Mouse (Mus musculus) neural tube, embryonic 11.5 days (tissue): Measurements from ENCODE around the gene Chaf1b. TPM values are rescaled to one million over a fixed set of nuclear protein-coding genes. Genes with fewer than 3 reads are reported as not detected.

Source experiments
- ATAC-seq: fragments of 200-750 bp; cut with Nextera tagmentation; 2 replicates; pipeline ENCODE4 v1.8.0; 2017; ENCODE audit warnings: moderate number of reproducible peaks, mild to moderate bottlenecking, moderate TSS enrichment, moderate library complexity; ENCODE audit not compliant: insufficient read depth, low FRiP score, low TSS enrichment
- DNase-seq: peaks from one replicate; pipeline ENCODE4 v3.0.0-alpha.2; 2015; ENCODE audit warnings: low spot score
- H3K27ac ChIP-seq: fragments of 300-500 bp; sonication (generic); 2 replicates; pipeline ENCODE4 v1.5.1; 2014; ENCODE audit warnings: low read depth, mild to moderate bottlenecking, low read length
- H3K27me3 ChIP-seq: fragments of 300-500 bp; sonication (generic); 2 replicates; pipeline ENCODE4 v1.6.1; 2014; ENCODE audit warnings: mild to moderate bottlenecking, low read length, mixed read lengths; ENCODE audit not compliant: control insufficient read depth, insufficient read depth
- H3K36me3 ChIP-seq: fragments of 300-500 bp; sonication (generic); 2 replicates; pipeline ENCODE4 v1.6.1; 2014; ENCODE audit warnings: mild to moderate bottlenecking, low read length, moderate library complexity, mixed read lengths; ENCODE audit not compliant: control insufficient read depth, insufficient read depth
- H3K4me1 ChIP-seq: fragments of 300-500 bp; sonication (generic); 2 replicates; pipeline ENCODE4 v1.6.1; 2014; ENCODE audit warnings: low read length, mixed read lengths; ENCODE audit not compliant: control insufficient read depth, insufficient read depth
- H3K4me2 ChIP-seq: fragments of 300-500 bp; sonication (generic); 2 replicates; pipeline ENCODE4 v1.6.1; 2014; ENCODE audit warnings: low read depth, mild to moderate bottlenecking, moderate library complexity
- H3K4me3 ChIP-seq: fragments of 300-500 bp; sonication (generic); 2 replicates; pipeline ENCODE4 v1.5.1; 2014; ENCODE audit warnings: low read depth, low read length
- H3K9ac ChIP-seq: fragments of 300-500 bp; sonication (generic); 2 replicates; pipeline ENCODE4 v1.6.1; 2014; ENCODE audit warnings: mild to moderate bottlenecking, low read length
- H3K9me3 ChIP-seq: fragments of 300-500 bp; sonication (generic); 2 replicates; pipeline ENCODE4 v1.6.1; 2016; ENCODE audit warnings: low read length; ENCODE audit not compliant: control insufficient read depth
- WGBS: fragments of 180-500 bp; shearing (Covaris S2); extraction: QIAGEN DNeasy Blood & Tissue Kit; methylation state at CpG from one replicate; pipeline ENCODE4 v1.1.7; 2014; 5-methylcytosine and 5-hydroxymethylcytosine counted together
- polyA plus RNA-seq: library from polyadenylated mRNA; unstranded; fragments of >200 nt; fragmentation: Nextera tagmentation; extraction: Ambion mirVana; gene quantifications from 2 replicates; pipeline ENCODE4 v1.2.1, GENCODE M21; 2014

The Chaf1b gene
- polyA plus RNA-seq, 1 experiment from 2014 or later: 87.2 TPM

DNA sequence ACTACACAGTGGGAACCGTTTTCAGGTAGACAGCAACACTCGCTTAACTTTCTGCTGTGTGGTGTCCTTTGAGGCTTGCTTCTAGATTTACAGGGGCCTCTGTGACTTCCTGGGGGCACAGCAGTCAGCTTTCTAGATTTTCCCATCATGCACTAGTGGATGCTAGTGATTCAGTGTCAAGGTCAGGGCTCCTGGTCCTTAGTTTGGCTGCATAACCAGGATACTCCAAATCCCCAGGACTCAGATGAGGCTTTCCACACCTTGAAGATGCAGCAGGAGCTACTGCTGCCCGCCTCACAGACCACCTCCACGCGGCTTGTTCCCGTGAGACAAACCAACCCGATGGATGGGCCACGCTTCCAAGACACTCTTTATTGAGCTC lies 35.0 kb downstream of the Chaf1b start:
- no peak overlapping the region for H3K27ac ChIP-seq
- no peaks in the 10 kb centered on the region for H3K9me3 ChIP-seq
- no peaks in the 10 kb centered on the region for H3K27me3 ChIP-seq
- no peak overlapping the region for H3K4me3 ChIP-seq
- peak overlapping the region; percentile 22; the same call in 1 of the 2 replicates for H3K4me2 ChIP-seq
- DNase-seq (no peak), ATAC-seq (no peak)
- 62% methylated on average over 8 of the region's 8 CpGs for WGBS
- H3K36me3 ChIP-seq: no peaks in the 10 kb centered on the region
- no peak overlapping the region; the same call in 1 of the 2 replicates for H3K9ac ChIP-seq
- no peaks in the 10 kb centered on the region for H3K4me1 ChIP-seq

DNA sequence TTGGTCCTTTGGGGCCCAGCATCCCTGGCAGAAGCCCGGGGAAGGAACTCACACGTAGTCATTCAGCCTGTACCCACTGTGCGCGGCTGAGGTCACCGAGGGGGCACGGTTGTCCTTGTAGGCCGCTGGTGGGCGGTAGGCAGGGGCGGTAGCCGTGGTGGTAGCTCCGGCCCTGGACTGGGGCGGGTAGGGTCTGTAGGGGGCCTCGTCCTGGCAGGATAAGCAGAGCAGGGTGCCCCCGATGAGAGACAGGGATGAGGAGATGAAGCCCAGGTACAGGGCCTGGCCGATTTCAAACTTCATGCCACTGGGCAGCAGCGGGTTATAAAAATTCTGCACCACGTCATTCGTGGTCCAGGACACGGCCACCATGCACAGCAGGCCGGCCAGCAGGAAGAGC lies 35.5 kb downstream of the Chaf1b start:
- no peak; the same call in 1 of the 2 replicates for ATAC-seq
- Histone ChIP-seq H3K4me1 (no peaks in the 10 kb centered on the region), H3K36me3 (no peaks in the 10 kb centered on the region), H3K27ac (no peak overlapping the region), H3K4me3 (no peak overlapping the region), H3K9ac (no peak overlapping the region), H3K4me2 (no peak overlapping the region), H3K27me3 (no peaks in the 10 kb centered on the region), H3K9me3 (no peaks in the 10 kb centered on the region)
- 68% methylated on average over 20 of the region's 20 CpGs for WGBS
- DNase-seq: peak; percentile 38

DNA sequence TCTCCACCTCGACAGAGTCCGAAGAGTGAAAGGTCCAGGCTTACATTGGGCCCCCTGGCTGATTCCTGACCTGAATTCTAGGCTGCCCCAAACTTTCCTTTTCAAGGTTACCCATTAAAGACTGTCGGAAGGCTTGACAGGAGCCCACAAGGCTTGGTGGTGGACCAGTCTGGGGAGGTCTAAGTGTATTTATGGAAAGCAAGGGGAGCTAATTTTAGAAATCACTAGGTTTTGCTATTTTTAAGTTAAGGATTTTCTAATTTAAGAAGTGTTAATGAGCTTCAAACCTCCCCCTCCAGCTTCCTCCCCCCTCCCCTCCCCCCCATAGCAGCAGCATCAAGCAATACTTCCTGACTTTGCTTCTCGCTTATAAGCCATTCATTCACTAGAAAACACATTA lies 37.0 kb downstream of the Chaf1b start:
- H3K4me3 ChIP-seq: no peak overlapping the region
- H3K36me3 ChIP-seq: no peaks in the 10 kb centered on the region
- no peaks in the 10 kb centered on the region for H3K9me3 ChIP-seq
- no peak overlapping the region for H3K9ac ChIP-seq
- 76% methylated on average over 4 of the region's 4 CpGs for WGBS
- H3K27ac ChIP-seq: no peak overlapping the region
- ATAC-seq (no peak), DNase-seq (no peak)
- H3K4me2 ChIP-seq: no peak overlapping the region
- no peaks in the 10 kb centered on the region for H3K27me3 ChIP-seq
- H3K4me1 ChIP-seq: no peaks in the 10 kb centered on the region

DNA sequence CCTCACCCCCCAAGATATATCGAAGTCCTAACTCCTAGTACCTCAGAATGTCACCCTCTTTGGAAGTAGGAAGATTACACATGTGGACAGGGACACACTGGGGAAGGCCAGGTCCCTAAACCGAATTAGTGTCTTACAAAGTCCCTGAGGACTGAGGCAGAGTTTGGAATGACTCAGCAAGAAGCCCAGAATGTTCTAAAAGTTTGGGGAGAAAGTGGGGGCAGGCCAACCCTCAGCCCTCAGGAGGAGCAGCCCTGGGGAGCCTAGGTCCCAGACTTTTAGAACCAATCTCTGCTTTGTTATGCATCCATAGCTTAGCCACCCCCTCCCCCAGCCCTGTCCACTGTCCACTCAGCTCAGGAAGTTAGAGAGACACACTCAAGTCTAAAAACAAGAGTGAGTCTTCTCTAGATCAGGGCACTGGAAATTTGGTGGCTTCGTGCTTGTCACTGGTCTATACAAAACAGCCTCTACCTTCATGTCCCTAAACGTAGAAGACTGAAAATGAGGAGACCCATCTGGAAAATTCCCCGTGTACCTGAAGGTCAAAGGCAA lies 39.2 kb downstream of the Chaf1b start:
- Histone ChIP-seq H3K4me2 (no peak overlapping the region), H3K27me3 (no peaks in the 10 kb centered on the region), H3K4me3 (no peak overlapping the region), H3K9me3 (no peaks in the 10 kb centered on the region), H3K9ac (no peak overlapping the region), H3K36me3 (no peaks in the 10 kb centered on the region), H3K27ac (no peak overlapping the region), H3K4me1 (no peaks in the 10 kb centered on the region)
- WGBS: 77% methylated on average over 5 of the region's 5 CpGs
- ATAC-seq (no peak), DNase-seq (no peak)

DNA sequence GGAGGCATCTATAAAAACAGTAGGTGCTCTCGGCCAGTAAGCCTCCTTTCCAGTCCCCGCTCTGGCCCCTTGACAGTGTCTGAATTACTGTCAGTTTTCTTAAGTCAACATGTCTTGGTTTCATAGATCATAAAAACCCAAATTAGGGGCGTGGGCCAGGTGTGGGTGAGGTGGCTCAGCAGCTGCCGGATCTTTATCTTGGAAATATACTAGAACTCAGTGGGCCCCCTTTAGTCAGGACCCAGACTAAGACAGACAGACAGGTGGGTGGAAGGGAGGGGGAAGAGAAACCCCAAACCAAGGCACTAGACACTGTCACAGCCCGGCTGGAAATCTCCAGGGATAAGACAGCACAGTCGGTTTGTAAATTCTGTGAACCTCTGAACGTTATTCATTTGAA lies 40.1 kb downstream of the Chaf1b start:
- H3K9ac ChIP-seq: no peak overlapping the region
- H3K4me3 ChIP-seq: no peak overlapping the region
- H3K27ac ChIP-seq: no peak overlapping the region
- 78% methylated on average over 7 of the region's 7 CpGs for WGBS
- DNase-seq (no peak), ATAC-seq (no peak)
- H3K4me1 ChIP-seq: no peaks in the 10 kb centered on the region
- H3K4me2 ChIP-seq: no peak overlapping the region
- no peaks in the 10 kb centered on the region for H3K9me3 ChIP-seq
- no peaks in the 10 kb centered on the region for H3K36me3 ChIP-seq
- H3K27me3 ChIP-seq: no peaks in the 10 kb centered on the region

DNA sequence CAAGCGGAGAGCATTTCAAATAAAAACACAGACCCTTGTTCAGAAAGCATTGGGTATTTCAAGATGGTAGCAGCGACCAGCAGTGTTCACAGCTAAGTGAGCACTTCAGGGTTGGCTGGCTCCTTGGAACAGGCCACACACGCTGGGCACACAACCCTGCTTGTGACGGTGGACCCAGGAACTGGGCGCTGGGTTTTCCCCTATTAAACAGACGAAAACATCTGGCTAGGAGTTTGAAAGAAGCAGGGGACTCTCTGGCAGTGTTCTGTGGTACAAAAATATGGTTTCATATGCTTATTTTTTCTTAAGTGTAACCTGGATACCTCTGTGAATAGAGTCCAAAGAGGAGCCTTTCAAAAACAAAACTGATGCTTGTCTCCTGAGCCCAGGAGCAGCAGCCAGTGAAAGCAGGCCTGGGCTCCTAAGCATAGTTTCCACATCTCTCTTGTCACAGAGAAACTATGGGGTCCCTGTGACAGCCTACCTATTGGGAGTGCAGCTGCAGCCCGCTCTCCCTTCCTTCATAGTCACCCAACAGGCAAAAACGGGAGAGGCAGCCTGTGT lies 42.1 kb downstream of the Chaf1b start:
- 74% methylated on average over 8 of the region's 8 CpGs for WGBS

DNA sequence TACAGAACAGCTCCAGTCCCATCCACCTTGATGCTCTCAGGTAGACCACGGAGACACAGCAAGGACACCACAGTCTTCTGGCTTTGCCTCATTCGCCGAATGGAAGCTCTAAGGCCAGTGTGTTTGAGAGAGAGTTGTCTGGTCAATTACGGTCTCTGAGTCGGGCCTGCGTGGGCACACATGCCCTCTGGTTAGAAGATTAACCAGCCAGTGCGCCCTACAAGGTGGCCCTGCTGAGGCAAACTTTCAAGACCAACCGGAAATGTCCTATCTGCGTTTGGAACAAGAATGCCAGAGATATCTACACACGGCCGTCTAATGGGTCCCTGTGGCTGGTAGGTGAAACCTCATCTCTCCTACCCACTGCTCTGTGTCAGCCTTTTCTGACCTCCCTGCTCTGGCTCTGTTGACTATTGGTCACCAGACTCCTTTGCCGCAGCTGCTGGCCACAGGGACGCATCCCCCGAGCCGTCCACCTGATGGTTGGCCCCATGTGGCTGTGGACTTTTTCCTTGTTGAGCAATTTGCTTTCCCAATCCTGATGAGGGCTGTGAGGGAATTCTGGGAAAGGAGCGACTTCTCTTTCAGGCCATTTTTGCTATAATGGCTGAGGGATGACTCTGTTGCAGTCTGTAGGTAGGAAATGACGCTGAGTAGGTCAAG lies 45.8 kb downstream of the Chaf1b start:
- Histone ChIP-seq H3K9ac (no peak overlapping the region), H3K27ac (no peak overlapping the region), H3K4me1 (no peaks in the 10 kb centered on the region), H3K4me3 (no peak overlapping the region), H3K27me3 (0 out of 2 replicates have a peak, but pooled peaks cover 3% of the 10 kb centered on the region), H3K36me3 (no peaks in the 10 kb centered on the region), H3K9me3 (no peaks in the 10 kb centered on the region), H3K4me2 (no peak overlapping the region)
- ATAC-seq: no peak
- 91% methylated on average over 17 of the region's 17 CpGs for WGBS
- no peak for DNase-seq

More for the DNA sequence above, 42.1 kb downstream of the Chaf1b start:
- no peaks in the 10 kb centered on the region for H3K4me1 ChIP-seq
- no peak overlapping the region for H3K4me3 ChIP-seq
- no peak overlapping the region for H3K9ac ChIP-seq
- no peak overlapping the region for H3K4me2 ChIP-seq
- H3K36me3 ChIP-seq: no peaks in the 10 kb centered on the region
- DNase-seq (no peak), ATAC-seq (no peak)
- H3K9me3 ChIP-seq: no peaks in the 10 kb centered on the region
- no peaks in the 10 kb centered on the region for H3K27me3 ChIP-seq
- no peak overlapping the region for H3K27ac ChIP-seq

DNA sequence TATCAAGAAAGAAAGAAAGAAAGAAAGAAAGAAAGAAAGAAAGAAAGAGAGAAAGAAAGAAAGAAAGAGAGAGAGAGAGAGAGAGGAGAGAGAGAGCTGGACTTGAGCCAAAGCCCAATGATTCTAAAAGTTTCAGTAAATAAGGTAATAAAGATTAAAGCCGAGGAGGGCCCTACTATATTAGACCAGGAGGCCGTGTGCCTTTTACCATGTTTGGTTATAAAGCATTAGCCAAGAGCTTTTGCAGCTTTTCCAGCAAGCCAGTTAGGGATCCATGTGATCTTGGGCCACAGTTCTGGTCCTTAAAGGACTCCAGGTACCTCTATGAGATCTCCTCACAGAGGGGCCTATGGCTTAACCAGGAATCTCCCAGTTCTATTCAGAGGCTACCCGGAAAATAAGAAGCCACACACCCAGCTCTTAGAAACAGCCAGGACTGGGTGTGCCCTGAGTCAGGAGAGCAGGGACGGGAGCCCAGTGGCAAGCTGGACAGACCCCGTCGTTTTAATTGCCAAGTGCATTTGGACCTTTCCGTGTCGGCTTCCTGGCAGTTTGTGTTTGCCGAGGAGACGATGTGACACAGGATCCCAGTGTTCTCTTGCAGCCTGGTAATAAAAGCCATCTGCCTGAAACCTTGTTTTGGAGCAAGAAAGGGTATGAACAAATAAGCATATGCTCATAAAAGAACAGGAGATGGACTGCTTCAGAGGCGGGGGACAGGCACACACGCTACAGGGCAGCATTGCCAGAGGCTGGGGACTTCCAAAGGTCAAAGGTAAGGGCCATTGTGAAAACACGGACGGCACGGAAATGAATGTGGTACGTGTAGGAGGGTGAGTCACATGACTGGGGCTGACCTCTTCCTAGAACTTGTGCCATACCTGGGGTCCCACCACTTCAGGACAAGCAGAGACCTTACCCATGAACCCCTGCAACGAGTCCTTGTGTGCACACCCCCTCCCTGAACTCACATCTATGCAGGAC lies 48.8 kb downstream of the Chaf1b start:
- Histone ChIP-seq H3K27me3 (peaks cover 13% of the 10 kb centered on the region; the same call in 1 of the 2 replicates), H3K27ac (no peak overlapping the region), H3K9me3 (no peaks in the 10 kb centered on the region), H3K4me3 (no peak overlapping the region), H3K4me1 (no peaks in the 10 kb centered on the region), H3K36me3 (no peaks in the 10 kb centered on the region), H3K9ac (no peak overlapping the region), H3K4me2 (no peak overlapping the region)
- WGBS: 52% methylated on average over 17 of the region's 17 CpGs
- ATAC-seq (no peak), DNase-seq (no peak)
